Mouse (Mus musculus): ENCODE measurements at regions not wholly inside any gene's neighbourhood (a gene's known extent, or its start where the extent isn't known, plus 50 kb on each side); places are given as distances from the start of the nearest gene placed in this dataset.

- no peaks in the 10 kb centered on the region for H3K36me3 ChIP-seq (ENCODE audit: control insufficient read depth, insufficient read depth, low read length)
- no peak overlapping the region for H3K4me3 ChIP-seq (ENCODE audit: low read depth, low read length)
- no peaks in the 10 kb centered on the region for H3K4me1 ChIP-seq (ENCODE audit: control insufficient read depth, insufficient read depth, low read length)
- no peaks in the 10 kb centered on the region for H3K27me3 ChIP-seq (ENCODE audit: control insufficient read depth, insufficient read depth, low read length)
- no peak overlapping the region for H3K4me2 ChIP-seq (replicated peaks; ENCODE audit: low read depth, low read length)
- ATAC-seq (ENCODE audit: insufficient number of reproducible peaks, insufficient read depth, low FRiP score, low read depth): no peak
- no peak overlapping the region for H3K27ac ChIP-seq (ENCODE audit: low read length)
- H3K9ac ChIP-seq (replicated peaks; ENCODE audit: low read depth, low read length): no peak overlapping the region
- WGBS: 89% methylated on average over 5 of the region's 5 CpGs
- no peaks in the 10 kb centered on the region for H3K9me3 ChIP-seq (ENCODE audit: control insufficient read depth, low read depth, low read length)
Observed at GRCm38 (mm10) chr10:126113106-126113505, 147.1 kb downstream of the Lrig3 start.

GRCm38 (mm10) chr10:126115386-126115785, 149.4 kb downstream of the Lrig3 start:
- H3K4me3 ChIP-seq (ENCODE audit: low read depth, low read length): no peak overlapping the region
- H3K36me3 ChIP-seq (ENCODE audit: control insufficient read depth, insufficient read depth, low read length): no peaks in the 10 kb centered on the region
- ATAC-seq (ENCODE audit: insufficient number of reproducible peaks, insufficient read depth, low FRiP score, low read depth): no peak
- H3K4me2 ChIP-seq (replicated peaks; ENCODE audit: low read depth, low read length): no peak overlapping the region
- H3K9ac ChIP-seq (replicated peaks; ENCODE audit: low read depth, low read length): no peak overlapping the region
- WGBS: 88% methylated on average over 7 of the region's 7 CpGs
- H3K27me3 ChIP-seq (ENCODE audit: control insufficient read depth, insufficient read depth, low read length): no peaks in the 10 kb centered on the region
- H3K4me1 ChIP-seq (ENCODE audit: control insufficient read depth, insufficient read depth, low read length): no peaks in the 10 kb centered on the region
- no peaks in the 10 kb centered on the region for H3K9me3 ChIP-seq (ENCODE audit: control insufficient read depth, low read depth, low read length)
- H3K27ac ChIP-seq (ENCODE audit: low read length): no peak overlapping the region

GRCm38 (mm10) chr10:126121626-126122025, 155.7 kb downstream of the Lrig3 start:
- Histone ChIP-seq H3K27ac (ENCODE audit: low read length) (no peak overlapping the region), H3K4me2 (replicated peaks; ENCODE audit: low read depth, low read length) (no peak overlapping the region)
- 64% methylated on average over 10 of the region's 10 CpGs for WGBS

GRCm38 (mm10) chr10:126122504-126122903, 156.5 kb downstream of the Lrig3 start:
- H3K4me3 ChIP-seq (ENCODE audit: low read depth, low read length): no peak overlapping the region
- ATAC-seq (ENCODE audit: insufficient number of reproducible peaks, insufficient read depth, low FRiP score, low read depth): no peak
- H3K4me1 ChIP-seq (ENCODE audit: control insufficient read depth, insufficient read depth, low read length): no peaks in the 10 kb centered on the region
- no peak overlapping the region for H3K4me2 ChIP-seq (replicated peaks; ENCODE audit: low read depth, low read length)
- 75% methylated on average over 5 of the region's 5 CpGs for WGBS
- H3K27ac ChIP-seq (ENCODE audit: low read length): no peak overlapping the region
- no peaks in the 10 kb centered on the region for H3K36me3 ChIP-seq (ENCODE audit: control insufficient read depth, insufficient read depth, low read length)
- no peaks in the 10 kb centered on the region for H3K27me3 ChIP-seq (ENCODE audit: control insufficient read depth, insufficient read depth, low read length)
- H3K9ac ChIP-seq (replicated peaks; ENCODE audit: low read depth, low read length): no peak overlapping the region
- H3K9me3 ChIP-seq (ENCODE audit: control insufficient read depth, low read depth, low read length): no peaks in the 10 kb centered on the region

More at GRCm38 (mm10) chr10:126121626-126122025, 155.7 kb downstream of the Lrig3 start:
- no peaks in the 10 kb centered on the region for H3K27me3 ChIP-seq (ENCODE audit: control insufficient read depth, insufficient read depth, low read length)
- H3K4me3 ChIP-seq (ENCODE audit: low read depth, low read length): no peak overlapping the region
- H3K4me1 ChIP-seq (ENCODE audit: control insufficient read depth, insufficient read depth, low read length): no peaks in the 10 kb centered on the region
- no peak for ATAC-seq (ENCODE audit: insufficient number of reproducible peaks, insufficient read depth, low FRiP score, low read depth)
- no peak overlapping the region for H3K9ac ChIP-seq (replicated peaks; ENCODE audit: low read depth, low read length)
- H3K36me3 ChIP-seq (ENCODE audit: control insufficient read depth, insufficient read depth, low read length): no peaks in the 10 kb centered on the region
- H3K9me3 ChIP-seq (ENCODE audit: control insufficient read depth, low read depth, low read length): no peaks in the 10 kb centered on the region

- 79% methylated on average over 3 of the region's 3 CpGs for WGBS
- Histone ChIP-seq H3K4me1 (ENCODE audit: control insufficient read depth, insufficient read depth, low read length) (no peaks in the 10 kb centered on the region), H3K27me3 (ENCODE audit: control insufficient read depth, insufficient read depth, low read length) (no peaks in the 10 kb centered on the region), H3K4me3 (ENCODE audit: low read depth, low read length) (no peak overlapping the region), H3K4me2 (replicated peaks; ENCODE audit: low read depth, low read length) (no peak overlapping the region), H3K9ac (replicated peaks; ENCODE audit: low read depth, low read length) (no peak overlapping the region), H3K36me3 (ENCODE audit: control insufficient read depth, insufficient read depth, low read length) (no peaks in the 10 kb centered on the region), H3K27ac (ENCODE audit: low read length) (no peak overlapping the region), H3K9me3 (ENCODE audit: control insufficient read depth, low read depth, low read length) (no peaks in the 10 kb centered on the region)
- ATAC-seq (ENCODE audit: insufficient number of reproducible peaks, insufficient read depth, low FRiP score, low read depth): no peak
Observed at GRCm38 (mm10) chr10:126133188-126133587, 167.2 kb downstream of the Lrig3 start.

GRCm38 (mm10) chr10:126133957-126134356, 168.0 kb downstream of the Lrig3 start:
- Histone ChIP-seq H3K4me3 (ENCODE audit: low read depth, low read length) (no peak overlapping the region), H3K27me3 (ENCODE audit: control insufficient read depth, insufficient read depth, low read length) (no peaks in the 10 kb centered on the region), H3K4me1 (ENCODE audit: control insufficient read depth, insufficient read depth, low read length) (no peaks in the 10 kb centered on the region), H3K4me2 (replicated peaks; ENCODE audit: low read depth, low read length) (no peak overlapping the region), H3K9ac (replicated peaks; ENCODE audit: low read depth, low read length) (no peak overlapping the region), H3K36me3 (ENCODE audit: control insufficient read depth, insufficient read depth, low read length) (no peaks in the 10 kb centered on the region), H3K9me3 (ENCODE audit: control insufficient read depth, low read depth, low read length) (no peaks in the 10 kb centered on the region), H3K27ac (ENCODE audit: low read length) (no peak overlapping the region)
- no peak for ATAC-seq (ENCODE audit: insufficient number of reproducible peaks, insufficient read depth, low FRiP score, low read depth)

GRCm38 (mm10) chr10:126138585-126138984, 172.6 kb downstream of the Lrig3 start:
- no peak overlapping the region for H3K27ac ChIP-seq (ENCODE audit: low read length)
- no peaks in the 10 kb centered on the region for H3K27me3 ChIP-seq (ENCODE audit: control insufficient read depth, insufficient read depth, low read length)
- H3K9ac ChIP-seq (replicated peaks; ENCODE audit: low read depth, low read length): no peak overlapping the region
- no peaks in the 10 kb centered on the region for H3K4me1 ChIP-seq (ENCODE audit: control insufficient read depth, insufficient read depth, low read length)
- H3K36me3 ChIP-seq (ENCODE audit: control insufficient read depth, insufficient read depth, low read length): no peaks in the 10 kb centered on the region
- ATAC-seq (ENCODE audit: insufficient number of reproducible peaks, insufficient read depth, low FRiP score, low read depth): no peak
- 71% methylated on average over 12 of the region's 12 CpGs for WGBS
- no peak overlapping the region for H3K4me2 ChIP-seq (replicated peaks; ENCODE audit: low read depth, low read length)
- no peak overlapping the region for H3K4me3 ChIP-seq (ENCODE audit: low read depth, low read length)
- no peaks in the 10 kb centered on the region for H3K9me3 ChIP-seq (ENCODE audit: control insufficient read depth, low read depth, low read length)

- ATAC-seq (ENCODE audit: insufficient number of reproducible peaks, insufficient read depth, low FRiP score, low read depth): no peak
- 63% methylated on average over 7 of the region's 7 CpGs for WGBS
- Histone ChIP-seq H3K9me3 (ENCODE audit: control insufficient read depth, low read depth, low read length) (no peaks in the 10 kb centered on the region), H3K27me3 (ENCODE audit: control insufficient read depth, insufficient read depth, low read length) (no peaks in the 10 kb centered on the region), H3K4me3 (ENCODE audit: low read depth, low read length) (no peak overlapping the region), H3K4me1 (ENCODE audit: control insufficient read depth, insufficient read depth, low read length) (peaks cover 7% of the 10 kb centered on the region; the same call in 1 of the 2 replicates), H3K4me2 (replicated peaks; ENCODE audit: low read depth, low read length) (no peak overlapping the region), H3K36me3 (ENCODE audit: control insufficient read depth, insufficient read depth, low read length) (no peaks in the 10 kb centered on the region), H3K27ac (ENCODE audit: low read length) (no peak overlapping the region), H3K9ac (replicated peaks; ENCODE audit: low read depth, low read length) (no peak overlapping the region)
Observed at GRCm38 (mm10) chr10:126141586-126141985, 175.6 kb downstream of the Lrig3 start.

GRCm38 (mm10) chr10:126143833-126144232, 177.9 kb downstream of the Lrig3 start:
- no peaks in the 10 kb centered on the region for H3K36me3 ChIP-seq (ENCODE audit: control insufficient read depth, insufficient read depth, low read length)
- peak overlapping the region; percentile 94 for H3K27ac ChIP-seq (ENCODE audit: low read length)
- H3K9me3 ChIP-seq (ENCODE audit: control insufficient read depth, low read depth, low read length): no peaks in the 10 kb centered on the region
- 54% methylated on average over 10 of the region's 10 CpGs for WGBS
- ATAC-seq (ENCODE audit: insufficient number of reproducible peaks, insufficient read depth, low FRiP score, low read depth): 0 out of 2 replicates have a peak, but pooled peaks have one; percentile 56
- H3K4me3 ChIP-seq (ENCODE audit: low read depth, low read length): no peak overlapping the region
- H3K9ac ChIP-seq (replicated peaks; ENCODE audit: low read depth, low read length): no peak overlapping the region
- H3K4me1 ChIP-seq (ENCODE audit: control insufficient read depth, insufficient read depth, low read length): peaks cover 7% of the 10 kb centered on the region; the same call in 1 of the 2 replicates
- H3K27me3 ChIP-seq (ENCODE audit: control insufficient read depth, insufficient read depth, low read length): no peaks in the 10 kb centered on the region
- H3K4me2 ChIP-seq (replicated peaks; ENCODE audit: low read depth, low read length): peak overlapping the region; percentile 33

Data from stomach, embryonic 14.5 days (tissue).